Comparison of ENCODE assay signal across 9 mouse cellular contexts in genomic region chr8:11362278-11363214, GRCm38 (mm10). TPM values are rescaled to one million over a fixed set of nuclear protein-coding genes. Genes with fewer than 3 reads are reported as not detected.
DNase-seq lines count a peak whose midpoint lies in the region; ATAC-seq and TF ChIP-seq lines count a peak whose summit lies in the region.
"Had no signal": no experiment of that assay in that cellular context is flagged by ENCODE, and none has a peak within 500 bp of the region (broad histone marks: within the 10 kb centered on the region; RNA-seq: fewer than 3 reads in every experiment).

No protein-coding gene starts in this region.

- no peak for TF ChIP-seq CTCF in lung, embryonic 14.5 days (IDR thresholded peaks at IDR 0.05; ENCODE audit: low read depth)
- no peak for TF ChIP-seq CTCF in lung, adult 2 months (IDR thresholded peaks at IDR 0.05; ENCODE audit: insufficient read depth, low read length)

- H3K4me1 ChIP-seq in lung, embryonic 14.5 days (ENCODE audit: insufficient read depth): peaks cover 29% of the 10 kb centered on the region
- H3K4me1 ChIP-seq in lung, adult 2 months (ENCODE audit: control insufficient read depth, insufficient read depth, low read length): peaks cover 18% of the 10 kb centered on the region
- H3K4me1 ChIP-seq in hindbrain, embryonic 11.5 days (replicated peaks; ENCODE audit: control insufficient read depth, insufficient read depth, low read length): peaks cover 4% of the 10 kb centered on the region
- peaks cover 8% of the 10 kb centered on the region for H3K4me1 ChIP-seq in stomach, embryonic 15.5 days

- H3K4me2 ChIP-seq in lung, embryonic 14.5 days: no peak overlapping the region
- no peak overlapping the region for H3K4me2 ChIP-seq in hindbrain, embryonic 11.5 days (replicated peaks; ENCODE audit: low read depth, low read length)
- H3K4me2 ChIP-seq in stomach, embryonic 15.5 days: no peak overlapping the region

- peak; percentile 64 for DNase-seq in lung, embryonic 14.5 days
- no peak for DNase-seq in lung, adult 2 months
- DNase-seq in hindbrain, embryonic 11.5 days (ENCODE audit: low spot score): peak; percentile 68
- DNase-seq in kidney, postnatal 4 days: peak; percentile 69 to 80
- no peak for DNase-seq in gastrocnemius, postnatal 10 days
- no peak for DNase-seq in spleen, postnatal 36 days (ENCODE audit: low spot score in 2 of 2)
- no peak for DNase-seq in urinary bladder, postnatal 14 days (ENCODE audit: low spot score)

- WGBS in lung, embryonic 14.5 days: 29% methylated on average over 17 of the region's 17 CpGs
- WGBS in lung, adult 2 months: 37% methylated on average over 17 of the region's 17 CpGs
- 5% methylated on average over 17 of the region's 17 CpGs for WGBS in hindbrain, embryonic 11.5 days
- WGBS in stomach, embryonic 15.5 days: 34% methylated on average over 17 of the region's 17 CpGs

- TF ChIP-seq POLR2A in lung, adult 2 months (IDR thresholded peaks at IDR 0.05; ENCODE audit: borderline replicate concordance, extremely low read depth, low read depth, low read length): no peak

- ATAC-seq in lung, embryonic 14.5 days (ENCODE audit: insufficient read depth): no peak
- peak; percentile 71; the same call in 1 of the 2 replicates for ATAC-seq in hindbrain, embryonic 11.5 days (ENCODE audit: low FRiP score)
- no peak for ATAC-seq in stomach, embryonic 15.5 days (ENCODE audit: insufficient read depth, low FRiP score, low read depth)

- H3K9me3 ChIP-seq in lung, embryonic 14.5 days (ENCODE audit: low read depth, low read length): no peaks in the 10 kb centered on the region
- H3K9me3 ChIP-seq in hindbrain, embryonic 11.5 days (ENCODE audit: control insufficient read depth, low read length): no peaks in the 10 kb centered on the region
- no peaks in the 10 kb centered on the region for H3K9me3 ChIP-seq in stomach, embryonic 15.5 days

- no peak overlapping the region for H3K4me3 ChIP-seq in lung, embryonic 14.5 days (ENCODE audit: low read depth, low read length)
- no peak overlapping the region for H3K4me3 ChIP-seq in lung, adult 2 months (replicated peaks; ENCODE audit: extremely low read depth, low read depth, low read length)
- no peak overlapping the region for H3K4me3 ChIP-seq in hindbrain, embryonic 11.5 days (ENCODE audit: low read depth, low read length)
- no peak overlapping the region for H3K4me3 ChIP-seq in stomach, embryonic 15.5 days (replicated peaks)
- H3K4me3 ChIP-seq: myocyte had no signal

- no peaks in the 10 kb centered on the region; the same call in 1 of the 2 replicates for H3K36me3 ChIP-seq in lung, embryonic 14.5 days (ENCODE audit: insufficient read depth)
- H3K36me3 ChIP-seq in hindbrain, embryonic 11.5 days (ENCODE audit: control insufficient read depth, insufficient read depth, low read length): no peaks in the 10 kb centered on the region
- no peaks in the 10 kb centered on the region for H3K36me3 ChIP-seq in stomach, embryonic 15.5 days

- peak overlapping the region; percentile 77; the same call in 1 of the 2 replicates for H3K27ac ChIP-seq in lung, embryonic 14.5 days (ENCODE audit: low read depth)
- H3K27ac ChIP-seq in hindbrain, embryonic 11.5 days (ENCODE audit: low read depth, low read length): peak overlapping the region; percentile 64
- H3K27ac ChIP-seq in stomach, embryonic 15.5 days: peak overlapping the region; percentile 62

- H3K9ac ChIP-seq in lung, embryonic 14.5 days: no peak overlapping the region
- no peak overlapping the region for H3K9ac ChIP-seq in hindbrain, embryonic 11.5 days (ENCODE audit: low read depth, low read length)
- H3K9ac ChIP-seq in stomach, embryonic 15.5 days: no peak overlapping the region

- no peaks in the 10 kb centered on the region for H3K27me3 ChIP-seq in lung, embryonic 14.5 days (ENCODE audit: insufficient read depth, low read length)
- H3K27me3 ChIP-seq in hindbrain, embryonic 11.5 days (ENCODE audit: control insufficient read depth, insufficient read depth, low read length): no peaks in the 10 kb centered on the region
- no peaks in the 10 kb centered on the region for H3K27me3 ChIP-seq in stomach, embryonic 15.5 days (replicated peaks)

RNA-seq across cellular contexts. Expression of gene Col4a1, which starts 49.9 kb away (rescaled TPM):
- polyA plus RNA-seq in lung, embryonic 14.5 days (2014; fragmentation: Nextera tagmentation; extraction: Ambion mirVana): 372 and 389 TPM in 2 replicates
- 556 and 580 TPM in 2 replicates for polyA plus RNA-seq in lung, adult 2 months (2012; rRNA removed)
- polyA plus RNA-seq in hindbrain, embryonic 11.5 days (2014; fragmentation: Nextera tagmentation; extraction: Ambion mirVana): 91.8 and 94.2 TPM in 2 replicates
- 191 and 208 TPM in 2 replicates for polyA plus RNA-seq in stomach, embryonic 15.5 days (2015; fragmentation: Nextera tagmentation; extraction: Ambion mirVana)
- 100 to 1,000 TPM; 741 to 775 TPM for total RNA-seq in gastrocnemius, postnatal 10 days (2021)

RNA-seq across cellular contexts. Expression of gene Col4a2, which starts 49.9 kb away (rescaled TPM):
- 103 and 111 TPM in 2 replicates for polyA plus RNA-seq in lung, embryonic 14.5 days (2014; fragmentation: Nextera tagmentation; extraction: Ambion mirVana)
- polyA plus RNA-seq in lung, adult 2 months (2012; rRNA removed): 219 and 237 TPM in 2 replicates
- polyA plus RNA-seq in hindbrain, embryonic 11.5 days (2014; fragmentation: Nextera tagmentation; extraction: Ambion mirVana): 26.2 and 29.9 TPM in 2 replicates
- 72.1 and 81.2 TPM in 2 replicates for polyA plus RNA-seq in stomach, embryonic 15.5 days (2015; fragmentation: Nextera tagmentation; extraction: Ambion mirVana)
- total RNA-seq in gastrocnemius, postnatal 10 days (2021): 100 to 1,000 TPM; 340 to 382 TPM

Comparison
In these comparisons a context has a peak if more than half of its experiments do, and no peak if none do; other contexts are left out.
1. DNase-seq: peak in lung, embryonic 14.5 days (single experiment), hindbrain, embryonic 11.5 days (single experiment) and kidney, postnatal 4 days (2 of 2); none in lung, adult 2 months (single experiment), gastrocnemius, postnatal 10 days (single experiment), spleen, postnatal 36 days (0 of 2) and urinary bladder, postnatal 14 days (single experiment).
2. Peak in every context shown above with its lines, with median percentiles within 50 percentile points of each other: H3K27ac ChIP-seq.